Mouse (Mus musculus) olfactory bulb, adult 2 months (tissue): ENCODE data around the gene Lypd6b.

Experiments used
- CTCF ChIP-seq: fragments of 200-500 bp; IDR thresholded peaks from 2 replicates; pipeline ENCODE4 v1.5.1; 2012; ENCODE audit warnings: low read depth, mild to moderate bottlenecking, low read length, moderate library complexity; ENCODE audit not compliant: insufficient read depth
- POLR2A ChIP-seq: fragments of 200-500 bp; IDR thresholded peaks from 2 replicates; pipeline ENCODE4 v1.6.1; 2012; ENCODE audit warnings: mild to moderate bottlenecking, low read depth, low read length, moderate library complexity; ENCODE audit not compliant: insufficient read depth

DNA sequence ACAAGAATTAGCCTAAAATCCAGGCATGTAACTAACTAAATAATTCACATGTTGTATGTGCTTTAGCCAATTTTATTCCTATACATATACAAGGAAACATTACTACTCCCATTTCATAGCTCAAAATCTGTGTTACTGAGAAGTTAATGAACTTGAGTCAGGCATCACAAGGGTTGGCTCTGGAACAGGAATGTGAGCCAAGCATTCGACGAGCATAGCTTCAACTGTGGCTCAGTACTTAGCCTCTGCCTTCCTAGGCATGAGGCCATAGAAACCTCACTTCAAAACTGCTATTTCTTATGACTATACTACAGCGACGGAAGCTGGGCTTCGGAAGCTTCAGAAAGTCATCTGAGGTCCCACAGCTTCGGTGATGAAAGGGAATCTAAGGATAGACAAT, 152.9 kb downstream of the Lypd6b start:
- TF ChIP-seq CTCF, result no peak
- TF ChIP-seq POLR2A, result no peak
